Mouse (Mus musculus) kidney, embryonic 16.5 days (tissue): ENCODE results near the gene Fcrl1. TPM values are rescaled to one million over a fixed set of nuclear protein-coding genes. Genes with fewer than 3 reads are reported as not detected.
"Not testable (repeated sequence)": the region's sequence is repeated elsewhere in the genome, so short reads cannot be mapped to it uniquely, and the experiment has no call there.

Source experiments
- ATAC-seq: fragments of 200-750 bp; cut with Nextera tagmentation; 2 replicates; pipeline ENCODE4 v1.8.0; 2017; ENCODE audit warnings: moderate TSS enrichment; ENCODE audit not compliant: low FRiP score, low TSS enrichment
- H3K27ac ChIP-seq: fragments of 300-500 bp; sonication (generic); 2 replicates; pipeline ENCODE4 v1.5.1; 2014; ENCODE audit warnings: low read length
- H3K27me3 ChIP-seq: fragments of 300-500 bp; sonication (generic); 2 replicates; pipeline ENCODE4 v1.6.1; 2014; ENCODE audit warnings: low read length, control low read depth, mixed read lengths; ENCODE audit not compliant: insufficient read depth
- H3K36me3 ChIP-seq: fragments of 300-500 bp; sonication (generic); 2 replicates; pipeline ENCODE4 v1.6.1; 2014; ENCODE audit warnings: low read length, control low read depth, mixed read lengths; ENCODE audit not compliant: insufficient read depth
- H3K4me1 ChIP-seq: fragments of 300-500 bp; sonication (generic); 2 replicates; pipeline ENCODE4 v1.6.1; 2014; ENCODE audit warnings: low read length, control low read depth, mixed read lengths; ENCODE audit not compliant: insufficient read depth
- H3K4me2 ChIP-seq: fragments of 300-500 bp; sonication (generic); replicated peaks from 2 replicates; pipeline ENCODE4 v1.6.1; 2014; ENCODE audit warnings: low read depth, low read length
- H3K4me3 ChIP-seq: fragments of 300-500 bp; sonication (generic); 2 replicates; pipeline ENCODE4 v1.5.1; 2014; ENCODE audit warnings: mild to moderate bottlenecking, low read length
- H3K9ac ChIP-seq: fragments of 300-500 bp; sonication (generic); replicated peaks from 2 replicates; pipeline ENCODE4 v1.6.1; 2014; ENCODE audit warnings: low read length
- H3K9me3 ChIP-seq: fragments of 300-500 bp; sonication (generic); 2 replicates; pipeline ENCODE4 v1.6.1; 2016; ENCODE audit warnings: low read length, control low read depth
- WGBS: fragments of 180-500 bp; shearing (Covaris S2); extraction: QIAGEN DNeasy Blood & Tissue Kit; methylation state at CpG from one replicate; pipeline ENCODE4 v1.1.7; 2014; 5-methylcytosine and 5-hydroxymethylcytosine counted together
- polyA plus RNA-seq: library from polyadenylated mRNA; unstranded; fragments of >200 nt; fragmentation: Nextera tagmentation; extraction: Ambion mirVana; gene quantifications from 2 replicates; pipeline ENCODE4 v1.2.1, GENCODE M21; 2015

Gene Fcrl1
- polyA plus RNA-seq, 1 experiment from 2014 or later: 0.34 TPM

- Histone ChIP-seq H3K9ac (no peak overlapping the region), H3K4me1 (no peaks in the 10 kb centered on the region), H3K36me3 (no peaks in the 10 kb centered on the region), H3K4me2 (no peak overlapping the region), H3K9me3 (no peaks in the 10 kb centered on the region), H3K27me3 (no peaks in the 10 kb centered on the region), H3K4me3 (no peak overlapping the region), H3K27ac (no peak overlapping the region)
- 56% methylated on average over 6 of the region's 6 CpGs for WGBS
- no peak for ATAC-seq
These were observed 1.5 kb downstream of the Fcrl1 start for GRCm38 (mm10) chr3:87377719-87378118.

- not testable (repeated sequence) for H3K27me3 ChIP-seq, ATAC-seq, H3K4me1 ChIP-seq, H3K27ac ChIP-seq, H3K4me2 ChIP-seq, H3K36me3 ChIP-seq, H3K9me3 ChIP-seq, H3K4me3 ChIP-seq, H3K9ac ChIP-seq
- 90% methylated on average over 2 of the region's 2 CpGs for WGBS
These were observed 3.6 kb downstream of the Fcrl1 start for GRCm38 (mm10) chr3:87379641-87380315.

GRCm38 (mm10) chr3:87381806-87382712, 5.9 kb downstream of the Fcrl1 start:
- 70% methylated on average over 7 of the region's 7 CpGs for WGBS
- Histone ChIP-seq H3K9me3 (no peaks in the 10 kb centered on the region), H3K36me3 (no peaks in the 10 kb centered on the region), H3K4me2 (no peak overlapping the region), H3K4me1 (no peaks in the 10 kb centered on the region), H3K9ac (no peak overlapping the region), H3K4me3 (no peak overlapping the region), H3K27me3 (no peaks in the 10 kb centered on the region), H3K27ac (no peak overlapping the region)
- no peak for ATAC-seq

GRCm38 (mm10) chr3:87383308-87383707, 7.1 kb downstream of the Fcrl1 start:
- no peak overlapping the region for H3K4me2 ChIP-seq

GRCm38 (mm10) chr3:87385105-87385504, 8.9 kb downstream of the Fcrl1 start:
- WGBS: 92% methylated on average over 9 of the region's 9 CpGs
- Histone ChIP-seq H3K4me1 (no peaks in the 10 kb centered on the region), H3K27me3 (no peaks in the 10 kb centered on the region), H3K4me3 (no peak overlapping the region), H3K9ac (no peak overlapping the region), H3K4me2 (no peak overlapping the region), H3K36me3 (no peaks in the 10 kb centered on the region), H3K9me3 (no peaks in the 10 kb centered on the region), H3K27ac (no peak overlapping the region)
- no peak for ATAC-seq

More at GRCm38 (mm10) chr3:87383308-87383707, 7.1 kb downstream of the Fcrl1 start:
- Histone ChIP-seq H3K4me1 (no peaks in the 10 kb centered on the region), H3K4me3 (no peak overlapping the region), H3K27ac (no peak overlapping the region), H3K27me3 (no peaks in the 10 kb centered on the region), H3K36me3 (no peaks in the 10 kb centered on the region), H3K9ac (no peak overlapping the region), H3K9me3 (no peaks in the 10 kb centered on the region)
- no peak for ATAC-seq
- 91% methylated on average over 3 of the region's 3 CpGs for WGBS

- no peaks in the 10 kb centered on the region for H3K27me3 ChIP-seq
- H3K9ac ChIP-seq: no peak overlapping the region
- no peaks in the 10 kb centered on the region for H3K4me1 ChIP-seq
- no peak overlapping the region for H3K27ac ChIP-seq
- H3K36me3 ChIP-seq: no peaks in the 10 kb centered on the region
- H3K4me3 ChIP-seq: no peak overlapping the region
- 76% methylated on average over 1 of the region's 1 CpGs for WGBS
- H3K4me2 ChIP-seq: no peak overlapping the region
- no peaks in the 10 kb centered on the region; the same call in 1 of the 2 replicates for H3K9me3 ChIP-seq
- ATAC-seq: no peak
These were observed 14.7 kb downstream of the Fcrl1 start for GRCm38 (mm10) chr3:87390935-87391334.

GRCm38 (mm10) chr3:87398809-87399208, 22.6 kb downstream of the Fcrl1 start:
- 68% methylated on average over 4 of the region's 4 CpGs for WGBS
- H3K4me3 ChIP-seq: no peak overlapping the region
- no peaks in the 10 kb centered on the region for H3K4me1 ChIP-seq
- H3K36me3 ChIP-seq: no peaks in the 10 kb centered on the region
- no peak overlapping the region for H3K4me2 ChIP-seq
- H3K9ac ChIP-seq: no peak overlapping the region
- no peak overlapping the region for H3K27ac ChIP-seq
- no peaks in the 10 kb centered on the region; the same call in 1 of the 2 replicates for H3K9me3 ChIP-seq
- no peaks in the 10 kb centered on the region for H3K27me3 ChIP-seq
- ATAC-seq: no peak

- H3K9me3 ChIP-seq: no peaks in the 10 kb centered on the region; the same call in 1 of the 2 replicates
- no peak for ATAC-seq
- H3K4me3 ChIP-seq: no peak overlapping the region
- H3K4me1 ChIP-seq: no peaks in the 10 kb centered on the region
- H3K4me2 ChIP-seq: no peak overlapping the region
- no peaks in the 10 kb centered on the region for H3K27me3 ChIP-seq
- WGBS: 84% methylated on average over 4 of the region's 4 CpGs
- no peak overlapping the region for H3K9ac ChIP-seq
- no peaks in the 10 kb centered on the region for H3K36me3 ChIP-seq
- no peak overlapping the region for H3K27ac ChIP-seq
These were observed 23.7 kb downstream of the Fcrl1 start for GRCm38 (mm10) chr3:87399906-87400305.

GRCm38 (mm10) chr3:87401321-87401720, 25.1 kb downstream of the Fcrl1 start:
- Histone ChIP-seq H3K36me3 (no peaks in the 10 kb centered on the region), H3K4me1 (no peaks in the 10 kb centered on the region), H3K9me3 (no peaks in the 10 kb centered on the region), H3K27me3 (no peaks in the 10 kb centered on the region), H3K27ac (no peak overlapping the region), H3K4me2 (0 out of 2 replicates have a peak overlapping the region, but pooled peaks have one; percentile 4), H3K4me3 (no peak overlapping the region), H3K9ac (no peak overlapping the region)
- WGBS: 45% methylated on average over 5 of the region's 5 CpGs
- no peak for ATAC-seq

- H3K9me3 ChIP-seq: no peaks in the 10 kb centered on the region
- H3K36me3 ChIP-seq: no peaks in the 10 kb centered on the region
- 20% methylated on average over 4 of the region's 4 CpGs for WGBS
- H3K27me3 ChIP-seq: no peaks in the 10 kb centered on the region
- ATAC-seq: no peak
- H3K9ac ChIP-seq: no peak overlapping the region
- no peak overlapping the region for H3K4me3 ChIP-seq
- H3K4me1 ChIP-seq: no peaks in the 10 kb centered on the region
- H3K27ac ChIP-seq: no peak overlapping the region
- H3K4me2 ChIP-seq: no peak overlapping the region
These were observed 32.0 kb downstream of the Fcrl1 start for GRCm38 (mm10) chr3:87408171-87408570.
